8 mouse cellular contexts compared by ENCODE assay signal in genomic region chr9:107625351-107626128, GRCm38 (mm10). TPM values are rescaled to one million over a fixed set of nuclear protein-coding genes. Genes with fewer than 3 reads are reported as not detected.
DNase-seq lines count a peak whose midpoint lies in the region; ATAC-seq lines count a peak whose summit lies in the region.

No protein-coding gene starts in this region.

- no peak overlapping the region for H3K4me3 ChIP-seq in heart, embryonic 12.5 days
- H3K4me3 ChIP-seq in heart, embryonic 15.5 days = no peak overlapping the region

- WGBS in heart, embryonic 12.5 days = 91% methylated on average over 12 of the region's 12 CpGs
- WGBS in heart, embryonic 15.5 days = 88% methylated on average over 12 of the region's 12 CpGs

- H3K27me3 ChIP-seq in heart, embryonic 12.5 days (replicated peaks) = no peaks in the 10 kb centered on the region
- no peaks in the 10 kb centered on the region for H3K27me3 ChIP-seq in heart, embryonic 15.5 days

- intact Hi-C loops in heart, postnatal 10 days (cut with DNase I) = no loop called here

- no peak overlapping the region for H3K9ac ChIP-seq in heart, embryonic 12.5 days
- peak overlapping the region; percentile 25; the same call in 1 of the 2 replicates for H3K9ac ChIP-seq in heart, embryonic 15.5 days

- ATAC-seq in heart, embryonic 12.5 days (ENCODE audit: insufficient number of reproducible peaks, low FRiP score) = no peak
- ATAC-seq in heart, embryonic 15.5 days (replicated peaks; ENCODE audit: insufficient number of reproducible peaks, insufficient read depth, low FRiP score, low read depth) = no peak

- H3K27ac ChIP-seq in heart, embryonic 12.5 days (ENCODE audit: poor library complexity, severe bottlenecking) = peak overlapping the region; percentile 88
- peak overlapping the region; percentile 89 for H3K27ac ChIP-seq in heart, embryonic 15.5 days

- DNase-seq in heart, postnatal 10 days = no peak
- peak; percentile 84 for DNase-seq in R1 (ENCODE audit: low read depth, low spot score)
- DNase-seq in lung, postnatal 36 days = peak; percentile 55
- DNase-seq in embryo, embryonic 11 days = no peak
- no peak for DNase-seq in right cerebral cortex, postnatal 36 days (ENCODE audit: low spot score in 2 of 2)
- no peak for DNase-seq in gastrocnemius, adult 18-20 months (ENCODE audit: low spot score)

- H3K36me3 ChIP-seq in heart, embryonic 12.5 days = peaks cover 51% of the 10 kb centered on the region
- H3K36me3 ChIP-seq in heart, embryonic 15.5 days = peaks cover 20% of the 10 kb centered on the region

- no peak overlapping the region for H3K4me2 ChIP-seq in heart, embryonic 12.5 days
- H3K4me2 ChIP-seq in heart, embryonic 15.5 days = peak overlapping the region; percentile 94; the same call in 1 of the 2 replicates

- peaks cover 84% of the 10 kb centered on the region for H3K4me1 ChIP-seq in heart, embryonic 12.5 days (replicated peaks)
- H3K4me1 ChIP-seq in heart, embryonic 15.5 days (replicated peaks) = peaks cover 89% of the 10 kb centered on the region

- no peaks in the 10 kb centered on the region for H3K9me3 ChIP-seq in heart, embryonic 12.5 days (replicated peaks)
- H3K9me3 ChIP-seq in heart, embryonic 15.5 days (replicated peaks) = no peaks in the 10 kb centered on the region

RNA-seq across cellular contexts. Expression of gene Gnai2, which starts 9.6 kb away (rescaled TPM):
- polyA plus RNA-seq in heart, embryonic 12.5 days (2016; fragmentation: Nextera tagmentation; extraction: Ambion mirVana) = 404 and 442 TPM in 2 replicates
- total RNA-seq in heart, postnatal 10 days (2021) = 100 to 1,000 TPM; 422 to 478 TPM
- 367 and 431 TPM in 2 replicates for polyA plus RNA-seq in heart, embryonic 15.5 days (2015; fragmentation: Nextera tagmentation; extraction: Ambion mirVana)
- 10 to 100 TPM; 59.3 to 75.5 TPM for total RNA-seq in gastrocnemius, adult 18-20 months (2021)

RNA-seq across cellular contexts. Expression of gene Sema3b, which starts 16.5 kb away (rescaled TPM):
- 10.7 and 11.2 TPM in 2 replicates for polyA plus RNA-seq in heart, embryonic 12.5 days (2016; fragmentation: Nextera tagmentation; extraction: Ambion mirVana)
- total RNA-seq in heart, postnatal 10 days (2021) = 10 to 100 TPM; 15.4 to 17.3 TPM
- polyA plus RNA-seq in heart, embryonic 15.5 days (2015; fragmentation: Nextera tagmentation; extraction: Ambion mirVana) = 9.7 and 10.7 TPM in 2 replicates
- 10 to 100 TPM; 11.0 to 11.4 TPM for total RNA-seq in gastrocnemius, adult 18-20 months (2021)

RNA-seq across cellular contexts. Expression of gene Ifrd2, which starts 38.1 kb away (rescaled TPM):
- 34.0 and 35.5 TPM in 2 replicates for polyA plus RNA-seq in heart, embryonic 12.5 days (2016; fragmentation: Nextera tagmentation; extraction: Ambion mirVana)
- 10 to 100 TPM; 36.9 to 40.7 TPM for total RNA-seq in heart, postnatal 10 days (2021)
- 31.7 and 45.7 TPM in 2 replicates for polyA plus RNA-seq in heart, embryonic 15.5 days (2015; fragmentation: Nextera tagmentation; extraction: Ambion mirVana)
- total RNA-seq in gastrocnemius, adult 18-20 months (2021) = 10 to 100 TPM; 44.6 to 49.7 TPM

RNA-seq across cellular contexts. Expression of gene Slc38a3, which starts 43.8 kb away (rescaled TPM):
- 2.9 and 3.2 TPM in 2 replicates for polyA plus RNA-seq in heart, embryonic 12.5 days (2016; fragmentation: Nextera tagmentation; extraction: Ambion mirVana)
- 10 to 100 TPM; 20.5 to 22.6 TPM for total RNA-seq in heart, postnatal 10 days (2021)
- polyA plus RNA-seq in heart, embryonic 15.5 days (2015; fragmentation: Nextera tagmentation; extraction: Ambion mirVana) = 2.5 and 3.6 TPM in 2 replicates
- 10 to 100 TPM; 57.7 to 62.0 TPM for total RNA-seq in gastrocnemius, adult 18-20 months (2021)

RNA-seq across cellular contexts. Expression of gene Hyal3, which starts 44.9 kb away (rescaled TPM):
- 0.49 and 0.64 TPM in 2 replicates for polyA plus RNA-seq in heart, embryonic 12.5 days (2016; fragmentation: Nextera tagmentation; extraction: Ambion mirVana)
- under 1 TPM; 0.41 to 0.79 TPM for total RNA-seq in heart, postnatal 10 days (2021)
- 0.68 and 0.82 TPM in 2 replicates for polyA plus RNA-seq in heart, embryonic 15.5 days (2015; fragmentation: Nextera tagmentation; extraction: Ambion mirVana)
- total RNA-seq in gastrocnemius, adult 18-20 months (2021) = under 1 TPM; 0.19 to 0.23 TPM

Comparison
In these comparisons a context has a peak if more than half of its experiments do, and no peak if none do; other contexts are left out.
1. DNase-seq: peak in R1 (single experiment) and lung, postnatal 36 days (single experiment); none in heart, postnatal 10 days (0 of 2), embryo, embryonic 11 days (single experiment), right cerebral cortex, postnatal 36 days (0 of 2) and gastrocnemius, adult 18-20 months (single experiment).
2. RNA of gene Gnai2, which starts 9.6 kb away (total RNA-seq): 422 to 478 TPM in heart, postnatal 10 days; 59.3 to 75.5 TPM in gastrocnemius, adult 18-20 months; every median in the first group is over 4 times any median in the second.